Mouse (Mus musculus) cerebellum, adult 8-10 months (tissue): ENCODE results near the gene Stap2.
A peak's percentile ranks its signal among the peaks of the same experiment; 100 is the strongest.

Source experiments
- DNase-seq: peaks from one replicate; pipeline ENCODE4 v3.0.0; 2022

Stap2 gene

GRCm38 (mm10) chr17:56003000-56003399 is 2.4 kb downstream of the Stap2 start:
- no peak for DNase-seq

DNA sequence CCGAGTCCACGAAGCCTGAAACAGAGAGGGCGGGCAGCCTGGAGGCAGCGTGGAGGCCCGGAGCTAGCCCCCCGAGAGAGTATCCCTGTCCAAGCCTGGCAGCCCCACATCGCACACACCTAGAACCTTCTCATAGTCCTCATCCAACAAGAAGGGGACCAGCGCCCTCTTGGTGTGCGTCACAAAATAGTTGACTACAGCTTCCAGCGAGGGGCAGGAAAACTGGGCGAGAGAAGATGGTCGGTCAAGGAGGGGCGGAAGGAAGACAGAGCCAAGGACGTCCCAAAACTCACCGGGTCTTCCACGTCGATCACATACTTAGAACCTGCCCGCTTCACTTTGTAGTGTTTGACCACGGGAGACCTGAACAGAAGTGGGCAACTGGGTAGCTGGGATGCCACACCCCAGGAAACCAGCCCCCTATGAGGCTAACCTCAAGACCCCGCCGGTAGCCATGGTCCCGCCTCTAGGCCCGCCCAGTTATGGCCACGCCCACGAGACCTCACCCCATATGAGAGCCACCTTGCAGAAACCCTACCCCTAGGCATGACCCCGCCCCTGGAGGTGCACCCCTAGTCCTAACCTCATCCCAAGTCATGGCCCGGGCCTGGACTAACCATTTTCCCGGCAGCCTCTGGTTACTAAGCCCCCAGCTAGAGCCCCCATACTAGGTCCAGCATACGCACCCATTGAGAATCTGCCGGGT is 5.4 kb downstream of the Stap2 start:
- DNase-seq = no peak

- no peak for DNase-seq
Observed at GRCm38 (mm10) chr17:55996007-55996406, 9.4 kb downstream of the Stap2 start.

DNA sequence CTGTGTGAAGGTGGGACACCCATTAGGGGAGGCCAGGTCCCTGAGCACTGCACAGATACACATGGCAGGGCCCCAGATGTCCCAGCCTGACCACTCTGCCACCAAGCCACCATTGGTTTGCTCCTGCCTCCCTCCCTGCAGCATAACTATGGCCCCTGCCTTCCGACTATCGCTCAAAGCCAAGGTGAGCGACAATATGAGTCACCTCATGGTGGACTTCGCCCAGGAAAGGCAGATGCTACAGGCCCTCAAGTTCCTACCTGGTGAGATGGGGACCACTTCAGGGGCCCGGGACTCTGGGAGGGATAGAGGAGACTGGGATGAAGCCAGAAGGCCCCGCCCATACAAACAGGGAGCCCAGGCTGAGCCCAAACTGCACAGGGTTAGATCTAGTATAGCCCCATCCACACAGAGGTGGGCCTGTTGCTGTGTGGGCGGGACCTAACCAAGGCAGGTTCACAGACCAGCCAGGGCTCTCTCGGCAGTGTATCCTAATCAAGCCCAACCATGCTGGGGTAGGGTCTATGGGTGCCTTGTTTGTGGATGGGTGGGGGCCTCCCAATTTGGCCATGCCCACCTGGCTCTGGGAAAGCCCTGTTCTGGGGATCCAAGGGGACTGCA is 15.0 kb downstream of the Stap2 start:
- no peak for DNase-seq

DNA sequence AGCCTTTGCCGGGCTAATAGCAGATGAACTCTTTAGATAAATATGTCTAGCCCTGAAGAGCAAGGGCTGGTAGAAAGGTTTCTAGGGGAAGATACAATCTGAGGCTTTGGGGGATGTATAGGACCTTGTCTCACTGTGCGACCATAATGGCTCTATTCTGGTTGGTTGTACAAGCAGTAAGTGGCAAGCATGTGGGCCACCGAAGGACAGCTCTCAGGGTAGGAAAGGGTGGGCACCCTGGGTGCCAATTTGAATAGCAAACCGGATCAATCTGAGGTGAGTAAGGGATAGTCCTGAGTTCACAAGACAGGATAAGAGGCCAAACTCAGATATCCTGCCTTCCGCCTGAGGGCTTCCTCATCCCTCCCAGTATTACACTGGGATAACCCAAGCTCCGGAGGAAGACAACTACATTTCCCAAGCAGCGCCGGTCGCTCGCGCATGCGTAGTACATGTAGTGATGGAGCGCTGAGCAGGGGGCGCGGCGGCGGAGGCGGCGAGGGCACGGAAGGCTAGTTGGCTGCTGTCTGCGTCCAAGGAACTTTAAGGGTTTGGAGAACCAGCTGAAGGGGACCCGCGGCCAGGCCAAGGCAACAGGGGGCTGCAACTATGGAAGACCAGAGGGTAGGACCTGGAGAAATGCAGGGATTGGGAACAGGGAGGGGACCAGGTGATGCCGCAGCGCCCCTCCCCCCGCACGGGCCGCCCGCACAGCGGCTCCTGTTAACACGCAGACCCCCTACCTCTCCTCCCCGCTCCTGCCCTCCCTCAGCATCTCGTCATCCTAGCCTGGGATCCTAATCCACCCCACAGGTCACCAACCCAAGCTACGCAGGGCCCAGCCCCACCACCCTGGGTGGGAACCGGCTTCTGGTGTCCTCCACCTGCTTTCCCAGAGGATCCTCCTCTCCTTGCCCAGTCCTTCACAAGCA is 19.1 kb downstream of the Stap2 start, which contains the start of gene Fsd1:
Fsd1 (plus strand) TSS at position 480 of the 932 bp plus-strand sequence.
- peak; percentile 82 for DNase-seq

- DNase-seq = no peak
Observed at GRCm38 (mm10) chr17:55977301-55977700, 28.1 kb downstream of the Stap2 start.

DNA sequence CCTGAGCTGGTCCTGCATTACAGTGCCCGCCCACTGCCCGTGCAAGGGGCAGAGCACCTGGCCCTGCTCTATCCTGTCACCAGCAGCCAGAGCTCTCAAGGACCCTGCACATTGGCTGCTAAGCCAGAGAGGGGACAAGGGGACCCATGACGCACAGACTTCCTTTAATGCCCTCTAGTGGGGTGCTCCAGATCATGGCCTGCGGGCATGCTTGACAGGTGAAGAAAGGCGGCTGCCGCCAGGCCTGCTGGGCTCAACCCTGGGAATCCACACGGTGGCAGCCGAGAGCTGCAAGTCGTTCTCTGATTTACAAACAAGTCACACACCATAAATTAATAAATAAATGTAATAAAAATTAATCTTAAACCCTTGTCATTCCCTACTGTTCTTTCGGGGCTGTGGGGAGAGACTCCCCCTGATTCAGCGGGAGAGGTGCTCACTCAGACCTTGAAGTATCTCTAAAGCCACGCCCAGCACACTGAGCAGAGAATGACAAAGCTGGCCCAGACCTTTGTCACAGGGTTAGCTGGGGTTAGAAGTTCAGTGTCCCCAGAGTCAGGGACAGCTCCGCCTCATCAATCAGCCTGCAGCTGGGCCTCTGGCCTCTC is 29.0 kb downstream of the Stap2 start:
- peak; percentile 86 for DNase-seq

GRCm38 (mm10) chr17:55971453-55971852 is 33.9 kb downstream of the Stap2 start:
- DNase-seq = no peak

- DNase-seq = peak; percentile 67
Observed at GRCm38 (mm10) chr17:55969966-55970891, 35.2 kb downstream of the Stap2 start, which contains the start of gene Shd. Shd (plus strand) TSS chr17:55970467.

- DNase-seq = no peak
Observed at GRCm38 (mm10) chr17:55969560-55969959, 35.8 kb downstream of the Stap2 start.

- DNase-seq = no peak
Observed at GRCm38 (mm10) chr17:55968210-55968609, 37.2 kb downstream of the Stap2 start.

- DNase-seq = no peak
Observed at GRCm38 (mm10) chr17:55967186-55967585, 38.2 kb downstream of the Stap2 start.

GRCm38 (mm10) chr17:55964996-55965395 is 40.4 kb downstream of the Stap2 start:
- no peak for DNase-seq

GRCm38 (mm10) chr17:55964496-55964895 is 40.9 kb downstream of the Stap2 start:
- no peak for DNase-seq

GRCm38 (mm10) chr17:55963171-55963570 is 42.2 kb downstream of the Stap2 start:
- DNase-seq = no peak

- no peak for DNase-seq
Observed at GRCm38 (mm10) chr17:55961631-55962030, 43.8 kb downstream of the Stap2 start.

DNA sequence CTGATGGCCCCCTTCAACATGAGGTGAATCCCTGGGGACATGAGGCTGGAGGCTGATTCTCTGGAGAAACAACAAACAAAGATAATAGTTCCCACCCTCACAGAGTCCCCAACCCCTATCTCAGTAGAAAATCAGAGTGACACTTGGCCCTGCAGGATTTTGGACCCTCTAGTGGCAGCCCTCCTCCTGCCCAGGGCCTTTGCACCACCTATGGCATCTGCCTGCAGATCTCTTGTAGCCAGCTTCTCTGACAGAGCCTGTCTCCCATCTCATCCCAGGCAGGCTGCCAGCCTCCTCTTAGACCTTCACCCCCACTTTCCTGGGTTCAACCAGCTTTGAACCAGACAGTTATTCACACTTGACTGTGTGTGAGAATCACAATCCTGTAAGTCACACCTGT is 44.6 kb downstream of the Stap2 start:
- peak; percentile 36 for DNase-seq

- peak; percentile 39 for DNase-seq
Observed at GRCm38 (mm10) chr17:55959946-55960740, 45.2 kb downstream of the Stap2 start.

- peak; percentile 94 for DNase-seq
Observed at GRCm38 (mm10) chr17:55958918-55959728, 46.3 kb downstream of the Stap2 start, which contains the start of gene Yju2. Yju2 (plus strand) TSS chr17:55959099.

DNA sequence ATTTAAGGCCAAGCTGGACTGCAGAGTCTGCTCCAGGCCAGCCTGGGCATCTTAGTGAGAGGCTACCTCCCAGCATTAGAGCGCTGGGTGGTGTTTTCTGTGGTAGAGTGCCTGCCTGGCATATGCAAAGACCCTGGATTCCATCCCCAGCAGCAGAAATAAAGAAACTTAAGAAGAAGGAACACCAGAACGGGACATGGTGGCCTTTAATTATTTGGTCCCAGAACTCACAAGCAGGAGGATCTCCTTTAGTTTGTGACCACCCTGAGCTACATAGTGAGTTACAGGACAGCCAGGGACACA is 46.8 kb downstream of the Stap2 start:
- no peak for DNase-seq
